Mouse (Mus musculus) spleen, postnatal 10 days (tissue): ENCODE measurements around the gene Flt3.

Experiments
- DNase-seq, 2 experiments: peaks; one replicate each; pipeline ENCODE4 v3.0.0; 2021 to 2022; ENCODE audit warnings: low spot score in 2 of 2

The Flt3 gene

DNA sequence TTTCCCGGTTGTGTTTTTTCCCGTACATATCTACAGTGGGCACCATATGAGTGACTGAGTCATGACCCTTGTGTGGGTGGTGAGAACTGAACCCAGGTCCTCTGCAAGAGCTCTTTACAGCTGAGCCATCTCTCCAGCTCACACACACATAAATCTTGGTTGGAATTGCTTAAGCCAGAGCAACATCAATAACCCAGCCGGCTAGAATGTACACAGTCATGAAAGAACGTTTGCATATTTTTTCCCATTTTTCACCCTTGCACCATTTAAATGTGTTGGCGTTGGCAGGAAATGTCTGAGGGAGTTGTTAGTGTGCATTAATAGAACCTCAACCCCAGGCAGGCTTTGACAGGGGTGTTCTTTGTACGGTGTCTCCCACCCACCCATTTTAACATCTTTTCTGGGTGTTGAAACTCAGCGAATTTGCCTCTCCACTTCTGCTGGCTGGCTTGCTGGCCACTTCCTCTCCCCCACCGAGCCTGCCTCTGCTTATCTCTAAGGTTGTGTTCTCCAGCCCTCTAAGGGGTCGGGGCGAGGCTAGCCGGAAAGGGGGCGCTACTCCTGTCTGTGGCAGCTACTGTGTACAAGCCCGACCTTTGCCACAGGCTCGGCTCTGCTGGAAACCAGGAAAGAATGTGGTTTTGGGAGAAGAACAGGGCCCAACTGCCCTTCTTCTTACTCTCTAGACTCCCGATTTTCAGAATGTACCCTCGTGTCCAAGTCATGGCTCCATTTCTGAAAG, 108.4 kb downstream of the Flt3 start:
- no peak for DNase-seq

DNA sequence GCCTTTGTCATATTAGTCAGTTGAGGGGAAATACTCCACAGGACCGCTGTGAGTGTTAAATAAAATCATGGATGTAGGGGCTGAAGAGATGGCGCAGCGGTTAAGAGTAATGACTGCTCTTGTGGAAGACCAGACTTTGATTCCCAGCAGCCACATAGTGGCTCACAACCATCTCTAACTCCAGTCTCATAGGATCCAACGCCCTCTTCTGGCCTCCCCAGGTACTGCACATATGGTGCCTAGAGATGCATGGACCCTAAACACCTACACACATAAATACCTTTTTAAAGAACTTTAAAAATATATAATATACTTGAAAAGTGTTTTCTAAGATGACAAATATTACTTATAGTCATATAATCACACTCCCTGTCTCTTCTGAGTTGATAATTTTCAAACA, 115.9 kb downstream of the Flt3 start:
- DNase-seq = no peak
